Mouse (Mus musculus): ENCODE data around the gene Ncoa3. TPM values are rescaled to one million over a fixed set of nuclear protein-coding genes. Genes with fewer than 3 reads are reported as not detected.

Gene Ncoa3
- total RNA-seq, 2 experiments from 2014 or later: 32.5 to 37.9 TPM

GRCm38 (mm10) chr2:166008558-166009392 lies 16.3 kb downstream of the Ncoa3 start:
- Histone ChIP-seq H3K4me3 (no peak overlapping the region), H3K27ac (peak overlapping the region; percentile 52)
- intact Hi-C loops (cut with DNase I): no loop called here
- no peak for TF ChIP-seq CTCF (IDR thresholded peaks at IDR 0.05)
- DNase-seq (ENCODE audit: extremely low spot score in 1 of 2, low spot score in 2 of 2): no peak

DNA sequence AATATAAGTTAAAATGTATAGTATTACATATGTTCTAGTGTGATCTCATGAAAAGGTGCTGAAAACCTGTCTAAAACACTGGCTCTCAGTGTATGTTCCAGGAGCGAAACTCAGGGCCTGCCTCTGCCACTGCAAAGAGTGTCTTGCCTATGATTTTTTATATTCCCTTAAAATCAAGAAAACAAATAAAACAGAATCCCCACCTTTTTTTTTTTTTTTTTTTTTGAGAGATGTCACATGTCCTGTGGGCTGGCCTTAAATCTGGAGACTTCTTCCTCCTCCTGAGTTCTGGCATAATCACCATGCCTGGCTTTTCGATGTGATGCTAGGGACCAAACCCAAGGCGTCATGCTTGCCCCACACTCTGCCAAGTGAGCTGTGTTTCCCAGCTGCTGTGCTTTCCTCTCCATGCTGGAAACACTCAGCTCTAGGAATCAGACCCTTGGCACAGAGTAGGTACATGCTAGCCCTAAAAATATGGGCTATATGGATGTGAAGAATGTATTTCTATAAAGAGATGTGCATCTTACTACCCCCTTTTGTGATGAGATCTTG lies 17.0 kb downstream of the Ncoa3 start:
- intact Hi-C loops (cut with DNase I): no loop called here
- DNase-seq (ENCODE audit: extremely low spot score in 1 of 2, low spot score in 2 of 2): peak in 1 of 2 experiments; percentile 26
- Histone ChIP-seq H3K4me3 (no peak overlapping the region), H3K27ac (peak overlapping the region; percentile 82)
- TF ChIP-seq CTCF (IDR thresholded peaks at IDR 0.05): no peak

- no peak for DNase-seq (ENCODE audit: extremely low spot score in 1 of 2, low spot score in 2 of 2)
- TF ChIP-seq CTCF (IDR thresholded peaks at IDR 0.05): no peak
- Histone ChIP-seq H3K27ac (peak overlapping the region; percentile 82), H3K4me3 (no peak overlapping the region)
- intact Hi-C loops (cut with DNase I): no loop called here
Measured at GRCm38 (mm10) chr2:166010321-166010720, 17.9 kb downstream of the Ncoa3 start.

DNA sequence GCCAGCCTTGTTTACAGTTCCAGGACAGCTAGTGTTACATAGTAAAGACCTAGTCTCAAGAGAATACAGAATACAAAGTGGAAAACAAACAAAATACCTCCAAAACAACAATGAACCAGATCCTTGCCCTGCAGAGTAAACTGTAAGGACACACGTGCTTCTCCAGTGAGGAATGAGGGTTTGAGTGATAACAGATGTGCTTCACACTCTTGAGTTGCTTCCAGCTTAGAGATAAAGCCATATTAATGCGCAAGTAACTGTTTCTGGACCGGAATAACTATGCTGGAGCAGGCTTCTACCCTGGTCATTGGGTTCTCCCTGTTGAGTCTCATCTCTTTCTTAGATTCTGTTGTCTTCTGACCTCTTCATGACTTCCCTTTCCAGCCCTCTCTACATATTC lies 19.0 kb downstream of the Ncoa3 start:
- DNase-seq (ENCODE audit: extremely low spot score in 1 of 2, low spot score in 2 of 2): no peak
- 0 out of 2 replicates have a peak overlapping the region, but pooled peaks have one; percentile 13 for H3K27ac ChIP-seq
- intact Hi-C loops (cut with DNase I): no loop called here
- H3K4me3 ChIP-seq: no peak overlapping the region
- TF ChIP-seq CTCF (IDR thresholded peaks at IDR 0.05): no peak

DNA sequence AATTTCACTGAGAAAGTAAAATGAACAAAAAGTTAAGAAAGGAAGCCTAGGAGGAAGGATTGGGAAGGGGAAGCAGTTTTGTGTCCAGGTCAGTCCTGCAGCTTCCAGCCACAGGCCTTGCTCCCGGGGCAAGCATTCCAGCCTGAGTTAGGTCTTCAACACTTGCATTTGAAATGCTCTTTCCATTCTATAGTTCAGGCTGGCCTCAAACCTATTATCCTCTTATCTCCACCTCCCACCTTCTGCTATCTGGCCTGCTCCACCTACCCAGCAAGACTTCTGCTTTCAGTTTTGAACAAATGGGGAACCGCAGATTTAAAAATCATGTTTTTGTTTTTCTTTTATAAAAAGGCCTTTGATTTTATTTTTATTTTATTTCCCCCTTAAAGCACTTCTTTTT lies 19.7 kb downstream of the Ncoa3 start:
- no peak for TF ChIP-seq CTCF (IDR thresholded peaks at IDR 0.05)
- intact Hi-C loops (cut with DNase I): no loop called here
- no peak for DNase-seq (ENCODE audit: extremely low spot score in 1 of 2, low spot score in 2 of 2)
- no peak overlapping the region for H3K27ac ChIP-seq
- H3K4me3 ChIP-seq: no peak overlapping the region

GRCm38 (mm10) chr2:166018769-166019168 lies 26.3 kb downstream of the Ncoa3 start:
- Histone ChIP-seq H3K4me3 (no peak overlapping the region), H3K27ac (no peak overlapping the region)
- no peak for DNase-seq (ENCODE audit: extremely low spot score in 1 of 2, low spot score in 2 of 2)
- TF ChIP-seq CTCF (IDR thresholded peaks at IDR 0.05): no peak
- intact Hi-C loops (cut with DNase I): no loop called here

GRCm38 (mm10) chr2:166020026-166020425 lies 27.6 kb downstream of the Ncoa3 start:
- no peak for DNase-seq (ENCODE audit: extremely low spot score in 1 of 2, low spot score in 2 of 2)
- no peak overlapping the region for H3K4me3 ChIP-seq
- no peak for TF ChIP-seq CTCF (IDR thresholded peaks at IDR 0.05)
- intact Hi-C loops (cut with DNase I): no loop called here
- no peak overlapping the region for H3K27ac ChIP-seq

DNA sequence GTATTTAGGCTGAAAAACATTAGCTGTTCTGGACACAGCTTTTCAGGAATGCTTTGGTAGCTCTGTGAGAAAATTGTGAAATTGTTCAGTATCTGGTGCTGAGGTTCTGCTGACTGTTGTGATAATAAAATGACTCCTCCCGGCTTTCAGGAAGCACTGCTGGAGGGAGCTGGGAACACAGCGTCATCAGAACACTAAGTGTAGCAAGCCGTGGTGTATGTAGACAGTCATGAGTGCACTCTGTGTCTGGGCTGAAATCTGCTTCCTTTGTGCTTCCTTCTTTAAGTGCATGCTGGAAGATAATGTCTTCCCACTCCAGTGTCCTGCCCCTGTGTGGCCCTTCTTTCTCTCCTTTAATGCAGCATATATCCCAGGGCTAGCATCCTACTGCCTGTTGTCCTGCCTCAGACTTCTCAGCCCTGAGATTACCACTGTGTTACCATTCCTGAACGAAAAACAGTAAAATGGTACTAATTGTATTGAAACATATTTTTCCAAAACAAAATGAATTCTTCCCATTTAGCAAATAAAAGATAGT lies 28.7 kb downstream of the Ncoa3 start:
- intact Hi-C loops (cut with DNase I): no loop called here
- H3K27ac ChIP-seq: peak overlapping the region; percentile 34; the same call in 1 of the 2 replicates
- no peak for TF ChIP-seq CTCF (IDR thresholded peaks at IDR 0.05)
- no peak overlapping the region for H3K4me3 ChIP-seq
- DNase-seq (ENCODE audit: extremely low spot score in 1 of 2, low spot score in 2 of 2): no peak

GRCm38 (mm10) chr2:166021642-166022041 lies 29.2 kb downstream of the Ncoa3 start:
- intact Hi-C loops (cut with DNase I): no loop called here
- no peak for TF ChIP-seq CTCF (IDR thresholded peaks at IDR 0.05)
- DNase-seq (ENCODE audit: extremely low spot score in 1 of 2, low spot score in 2 of 2): no peak
- H3K27ac ChIP-seq: no peak overlapping the region
- no peak overlapping the region for H3K4me3 ChIP-seq

- Histone ChIP-seq H3K4me3 (no peak overlapping the region), H3K27ac (peak overlapping the region; percentile 45; the same call in 1 of the 2 replicates)
- no peak for TF ChIP-seq CTCF (IDR thresholded peaks at IDR 0.05)
- intact Hi-C loops (cut with DNase I): no loop called here
- no peak for DNase-seq (ENCODE audit: extremely low spot score in 1 of 2, low spot score in 2 of 2)
Measured at GRCm38 (mm10) chr2:166022327-166022726, 29.9 kb downstream of the Ncoa3 start.

- DNase-seq (ENCODE audit: extremely low spot score in 1 of 2, low spot score in 2 of 2): no peak
- no peak for TF ChIP-seq CTCF (IDR thresholded peaks at IDR 0.05)
- Histone ChIP-seq H3K27ac (no peak overlapping the region), H3K4me3 (no peak overlapping the region)
- intact Hi-C loops (cut with DNase I): no loop called here
Measured at GRCm38 (mm10) chr2:166024079-166024478, 31.6 kb downstream of the Ncoa3 start.

- intact Hi-C loops (cut with DNase I): no loop called here
- DNase-seq (ENCODE audit: extremely low spot score in 1 of 2, low spot score in 2 of 2): no peak
- H3K4me3 ChIP-seq: no peak overlapping the region
- no peak for TF ChIP-seq CTCF (IDR thresholded peaks at IDR 0.05)
- H3K27ac ChIP-seq: no peak overlapping the region
Measured at GRCm38 (mm10) chr2:166024621-166025020, 32.2 kb downstream of the Ncoa3 start.
